Mouse (Mus musculus): ENCODE results near the gene Ibsp. TPM values are rescaled to one million over a fixed set of nuclear protein-coding genes. Genes with fewer than 3 reads are reported as not detected.

The Ibsp gene
- polyA plus RNA-seq, 1 experiment from 2014 or later: not detected

- no peak for DNase-seq (ENCODE audit: low spot score)
- no peaks in the 10 kb centered on the region for H3K27me3 ChIP-seq (ENCODE audit: insufficient read depth, poor library complexity, severe bottlenecking)
- 72% methylated on average over 5 of the region's 5 CpGs for WGBS
- no peak overlapping the region for H3K27ac ChIP-seq
- no peaks in the 10 kb centered on the region for H3K4me1 ChIP-seq
- no peaks in the 10 kb centered on the region for H3K36me3 ChIP-seq
- H3K9me3 ChIP-seq: no peaks in the 10 kb centered on the region
- no peak overlapping the region for H3K4me3 ChIP-seq
Observed at GRCm38 (mm10) chr5:104330088-104330487, 31.1 kb downstream of the Ibsp start.

- Histone ChIP-seq H3K36me3 (no peaks in the 10 kb centered on the region), H3K4me1 (no peaks in the 10 kb centered on the region), H3K4me3 (no peak overlapping the region), H3K27me3 (ENCODE audit: insufficient read depth, poor library complexity, severe bottlenecking) (no peaks in the 10 kb centered on the region), H3K27ac (no peak overlapping the region), H3K9me3 (no peaks in the 10 kb centered on the region)
- WGBS: 67% methylated on average over 3 of the region's 3 CpGs
- DNase-seq (ENCODE audit: low spot score): no peak
Observed at GRCm38 (mm10) chr5:104332296-104332695, 33.3 kb downstream of the Ibsp start.

- no peaks in the 10 kb centered on the region for H3K4me1 ChIP-seq
- no peaks in the 10 kb centered on the region for H3K27me3 ChIP-seq (ENCODE audit: insufficient read depth, poor library complexity, severe bottlenecking)
- 47% methylated on average over 7 of the region's 7 CpGs for WGBS
- no peak overlapping the region for H3K4me3 ChIP-seq
- H3K27ac ChIP-seq: no peak overlapping the region
- no peaks in the 10 kb centered on the region for H3K9me3 ChIP-seq
- DNase-seq (ENCODE audit: low spot score): no peak
- H3K36me3 ChIP-seq: no peaks in the 10 kb centered on the region
Observed at GRCm38 (mm10) chr5:104333231-104333640, 34.3 kb downstream of the Ibsp start.

- WGBS: 68% methylated on average over 6 of the region's 6 CpGs
- Histone ChIP-seq H3K4me1 (no peaks in the 10 kb centered on the region), H3K27ac (no peak overlapping the region), H3K36me3 (no peaks in the 10 kb centered on the region), H3K9me3 (no peaks in the 10 kb centered on the region), H3K4me3 (no peak overlapping the region), H3K27me3 (ENCODE audit: insufficient read depth, poor library complexity, severe bottlenecking) (no peaks in the 10 kb centered on the region)
- no peak for DNase-seq (ENCODE audit: low spot score)
Observed at GRCm38 (mm10) chr5:104333643-104334042, 34.7 kb downstream of the Ibsp start.

- H3K9me3 ChIP-seq: no peaks in the 10 kb centered on the region
- no peak overlapping the region for H3K4me3 ChIP-seq
- no peak for DNase-seq (ENCODE audit: low spot score)
- no peak overlapping the region for H3K27ac ChIP-seq
- 79% methylated on average over 14 of the region's 14 CpGs for WGBS
- H3K4me1 ChIP-seq: no peaks in the 10 kb centered on the region
- H3K36me3 ChIP-seq: no peaks in the 10 kb centered on the region
- no peaks in the 10 kb centered on the region for H3K27me3 ChIP-seq (ENCODE audit: insufficient read depth, poor library complexity, severe bottlenecking)
Observed at GRCm38 (mm10) chr5:104334516-104334915, 35.5 kb downstream of the Ibsp start.

GRCm38 (mm10) chr5:104335962-104336361, 37.0 kb downstream of the Ibsp start:
- H3K4me3 ChIP-seq: no peak overlapping the region
- no peaks in the 10 kb centered on the region for H3K9me3 ChIP-seq
- no peaks in the 10 kb centered on the region for H3K27me3 ChIP-seq (ENCODE audit: insufficient read depth, poor library complexity, severe bottlenecking)
- DNase-seq (ENCODE audit: low spot score): no peak
- no peaks in the 10 kb centered on the region for H3K36me3 ChIP-seq
- H3K4me1 ChIP-seq: no peaks in the 10 kb centered on the region
- 76% methylated on average over 5 of the region's 5 CpGs for WGBS
- no peak overlapping the region for H3K27ac ChIP-seq

- no peaks in the 10 kb centered on the region for H3K9me3 ChIP-seq
- H3K4me1 ChIP-seq: no peaks in the 10 kb centered on the region
- H3K27ac ChIP-seq: no peak overlapping the region
- no peaks in the 10 kb centered on the region for H3K27me3 ChIP-seq (ENCODE audit: insufficient read depth, poor library complexity, severe bottlenecking)
- H3K4me3 ChIP-seq: no peak overlapping the region
- 88% methylated on average over 4 of the region's 4 CpGs for WGBS
- no peaks in the 10 kb centered on the region for H3K36me3 ChIP-seq
- no peak for DNase-seq (ENCODE audit: low spot score)
Observed at GRCm38 (mm10) chr5:104337491-104337890, 38.5 kb downstream of the Ibsp start.

GRCm38 (mm10) chr5:104339009-104339408, 40.0 kb downstream of the Ibsp start:
- no peaks in the 10 kb centered on the region for H3K4me1 ChIP-seq
- DNase-seq (ENCODE audit: low spot score): no peak
- H3K4me3 ChIP-seq: no peak overlapping the region
- H3K9me3 ChIP-seq: no peaks in the 10 kb centered on the region
- H3K36me3 ChIP-seq: no peaks in the 10 kb centered on the region
- no peak overlapping the region for H3K27ac ChIP-seq
- 79% methylated on average over 5 of the region's 5 CpGs for WGBS
- H3K27me3 ChIP-seq (ENCODE audit: insufficient read depth, poor library complexity, severe bottlenecking): no peaks in the 10 kb centered on the region

GRCm38 (mm10) chr5:104339706-104340512, 40.9 kb downstream of the Ibsp start:
- no peaks in the 10 kb centered on the region for H3K4me1 ChIP-seq
- WGBS: 29% methylated on average over 14 of the region's 14 CpGs
- H3K36me3 ChIP-seq: no peaks in the 10 kb centered on the region
- H3K9me3 ChIP-seq: no peaks in the 10 kb centered on the region
- no peak overlapping the region for H3K27ac ChIP-seq
- H3K27me3 ChIP-seq (ENCODE audit: insufficient read depth, poor library complexity, severe bottlenecking): no peaks in the 10 kb centered on the region
- no peak overlapping the region for H3K4me3 ChIP-seq
- no peak for DNase-seq (ENCODE audit: low spot score)

- H3K4me3 ChIP-seq: no peak overlapping the region
- no peaks in the 10 kb centered on the region for H3K9me3 ChIP-seq
- no peaks in the 10 kb centered on the region for H3K27me3 ChIP-seq (ENCODE audit: insufficient read depth, poor library complexity, severe bottlenecking)
- no peak overlapping the region for H3K27ac ChIP-seq
- H3K36me3 ChIP-seq: no peaks in the 10 kb centered on the region
- H3K4me1 ChIP-seq: no peaks in the 10 kb centered on the region
- no peak for DNase-seq (ENCODE audit: low spot score)
- 76% methylated on average over 4 of the region's 4 CpGs for WGBS
Observed at GRCm38 (mm10) chr5:104340513-104340829, 41.5 kb downstream of the Ibsp start.

GRCm38 (mm10) chr5:104342881-104343280, 43.9 kb downstream of the Ibsp start:
- Histone ChIP-seq H3K4me1 (no peaks in the 10 kb centered on the region), H3K9me3 (no peaks in the 10 kb centered on the region), H3K27me3 (ENCODE audit: insufficient read depth, poor library complexity, severe bottlenecking) (no peaks in the 10 kb centered on the region), H3K4me3 (no peak overlapping the region), H3K36me3 (no peaks in the 10 kb centered on the region), H3K27ac (no peak overlapping the region)
- DNase-seq (ENCODE audit: low spot score): no peak
- WGBS: 36% methylated on average over 6 of the region's 6 CpGs

- Histone ChIP-seq H3K4me1 (no peaks in the 10 kb centered on the region), H3K27ac (no peak overlapping the region), H3K27me3 (ENCODE audit: insufficient read depth, poor library complexity, severe bottlenecking) (no peaks in the 10 kb centered on the region), H3K4me3 (no peak overlapping the region), H3K36me3 (no peaks in the 10 kb centered on the region), H3K9me3 (no peaks in the 10 kb centered on the region)
- WGBS: 65% methylated on average over 9 of the region's 9 CpGs
- DNase-seq (ENCODE audit: low spot score): no peak
Observed at GRCm38 (mm10) chr5:104344526-104345240, 45.7 kb downstream of the Ibsp start.

GRCm38 (mm10) chr5:104345241-104345630, 46.3 kb downstream of the Ibsp start:
- Histone ChIP-seq H3K27ac (no peak overlapping the region), H3K36me3 (no peaks in the 10 kb centered on the region), H3K4me3 (no peak overlapping the region), H3K9me3 (no peaks in the 10 kb centered on the region), H3K4me1 (no peaks in the 10 kb centered on the region), H3K27me3 (ENCODE audit: insufficient read depth, poor library complexity, severe bottlenecking) (no peaks in the 10 kb centered on the region)
- DNase-seq (ENCODE audit: low spot score): no peak
- 82% methylated on average over 6 of the region's 6 CpGs for WGBS
